Mouse (Mus musculus) lung, postnatal 25 days (tissue): ENCODE measurements around the gene Mrap.
A peak's percentile ranks its signal among the peaks of the same experiment; 100 is the strongest.

ENCODE experiments used
- DNase-seq: peaks from one replicate; pipeline ENCODE4 v3.0.0; 2022; ENCODE audit warnings: low spot score

Mrap gene

DNA sequence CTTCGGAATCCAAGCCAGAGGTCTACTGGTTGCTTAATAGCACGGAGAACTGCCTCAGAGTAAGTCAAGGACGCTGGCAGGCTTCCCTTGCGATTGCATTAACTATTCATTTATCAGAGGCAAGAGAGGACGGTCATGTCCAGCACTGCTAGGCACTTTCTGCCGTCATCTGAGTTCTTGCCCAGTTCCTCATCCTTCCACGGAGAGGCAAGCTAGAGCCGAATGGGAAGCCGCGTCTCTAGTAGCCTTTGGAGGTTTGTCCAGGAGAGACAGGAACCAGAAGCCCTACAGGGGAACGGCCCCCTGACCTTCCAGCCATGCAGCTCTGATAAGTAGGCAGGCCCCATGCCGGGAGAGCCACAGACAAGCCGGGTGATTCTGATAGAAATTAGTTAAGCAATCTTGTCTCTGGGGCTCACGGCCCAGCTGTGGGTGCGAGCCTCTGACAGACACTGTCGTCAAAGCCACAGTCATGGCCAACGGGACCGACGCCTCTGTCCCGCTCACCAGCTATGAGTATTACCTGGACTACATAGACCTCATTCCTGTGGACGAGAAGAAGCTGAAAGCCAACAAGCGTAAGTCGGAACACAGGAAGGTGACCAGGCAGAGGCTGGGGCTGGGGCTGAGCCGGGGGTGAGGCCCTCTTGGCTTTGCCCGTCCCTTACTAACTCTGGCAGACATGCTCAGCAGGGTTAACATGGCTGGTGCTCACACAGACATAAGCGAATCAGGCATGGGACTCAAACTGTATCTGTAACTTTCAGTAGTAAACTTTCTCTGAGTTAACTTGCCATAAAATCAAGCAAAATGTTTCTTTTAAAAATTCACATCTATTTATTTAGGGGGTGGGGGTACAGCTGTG, at the start of gene Mrap:
Gene Mrap (plus strand): TSS at position 116 of the 865 bp plus-strand sequence.
- peak; percentile 28 for DNase-seq

- DNase-seq = no peak
These were observed 45.2 kb upstream of the Mrap start for GRCm38 (mm10) chr16:90692704-90693385.

- DNase-seq = peak; percentile 41
These were observed 44.4 kb upstream of the Mrap start for GRCm38 (mm10) chr16:90693625-90694024.

DNA sequence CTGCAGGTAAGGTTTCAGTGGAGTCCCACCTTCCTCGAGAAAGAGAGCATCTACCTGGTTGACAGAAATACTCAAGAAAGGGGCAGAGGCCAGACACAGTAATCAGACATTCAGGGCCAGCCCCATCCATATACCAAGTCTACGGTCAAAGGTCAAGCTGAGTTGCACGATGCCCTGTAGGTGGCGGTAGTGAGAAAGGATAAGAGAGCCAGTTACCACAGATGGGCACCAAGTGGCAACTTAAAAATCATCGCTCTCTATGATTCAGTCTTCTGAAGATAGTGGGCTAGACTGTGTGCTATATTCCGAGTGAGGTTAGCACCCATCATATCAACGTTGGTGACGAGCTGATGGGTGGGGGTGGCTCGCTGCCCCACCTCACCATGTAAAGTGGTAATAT, 43.3 kb upstream of the Mrap start:
- peak; percentile 45 for DNase-seq

DNA sequence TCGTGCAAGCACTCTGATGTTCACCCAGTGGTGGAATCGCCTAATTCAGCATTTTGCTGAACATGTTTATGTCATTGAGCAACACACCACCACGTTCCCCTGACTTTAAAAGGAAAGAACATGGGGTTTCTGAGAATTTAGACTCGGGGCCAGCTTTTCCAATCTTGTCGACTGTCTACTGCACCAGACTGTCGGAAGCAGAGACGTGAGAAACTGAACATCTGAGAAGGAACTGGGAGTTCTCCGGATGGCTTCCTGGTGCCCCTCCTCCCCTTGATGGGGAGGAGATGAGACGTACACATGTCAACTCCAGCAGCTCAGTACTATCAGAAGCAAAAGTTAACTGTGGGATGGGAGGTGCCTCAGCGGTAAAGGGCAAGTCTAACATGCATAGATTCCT, 42.9 kb upstream of the Mrap start:
- peak; percentile 50 for DNase-seq

GRCm38 (mm10) chr16:90696306-90696705, 41.7 kb upstream of the Mrap start:
- no peak for DNase-seq

GRCm38 (mm10) chr16:90699390-90699789, 38.6 kb upstream of the Mrap start:
- no peak for DNase-seq

DNA sequence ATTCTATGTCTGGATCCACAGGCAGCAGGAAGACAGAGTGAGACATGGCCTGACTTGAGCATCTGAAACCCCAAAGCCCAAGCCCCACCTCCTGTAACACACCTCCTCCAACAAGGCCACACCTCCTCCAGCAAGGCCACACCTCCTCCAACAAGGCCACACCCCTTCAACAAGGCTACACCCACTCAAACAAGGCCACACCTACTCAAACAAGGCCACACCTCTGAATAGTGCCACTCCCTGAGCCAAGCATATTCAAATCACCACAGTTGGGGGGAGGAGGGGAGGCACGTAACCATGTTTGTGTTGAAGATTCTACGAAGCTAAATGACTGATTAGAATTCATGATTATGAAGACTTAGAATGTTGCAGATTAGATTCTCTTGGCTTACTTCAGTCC, 36.5 kb upstream of the Mrap start:
- DNase-seq = no peak

GRCm38 (mm10) chr16:90703646-90704045, 34.4 kb upstream of the Mrap start:
- peak; percentile 43 for DNase-seq

DNA sequence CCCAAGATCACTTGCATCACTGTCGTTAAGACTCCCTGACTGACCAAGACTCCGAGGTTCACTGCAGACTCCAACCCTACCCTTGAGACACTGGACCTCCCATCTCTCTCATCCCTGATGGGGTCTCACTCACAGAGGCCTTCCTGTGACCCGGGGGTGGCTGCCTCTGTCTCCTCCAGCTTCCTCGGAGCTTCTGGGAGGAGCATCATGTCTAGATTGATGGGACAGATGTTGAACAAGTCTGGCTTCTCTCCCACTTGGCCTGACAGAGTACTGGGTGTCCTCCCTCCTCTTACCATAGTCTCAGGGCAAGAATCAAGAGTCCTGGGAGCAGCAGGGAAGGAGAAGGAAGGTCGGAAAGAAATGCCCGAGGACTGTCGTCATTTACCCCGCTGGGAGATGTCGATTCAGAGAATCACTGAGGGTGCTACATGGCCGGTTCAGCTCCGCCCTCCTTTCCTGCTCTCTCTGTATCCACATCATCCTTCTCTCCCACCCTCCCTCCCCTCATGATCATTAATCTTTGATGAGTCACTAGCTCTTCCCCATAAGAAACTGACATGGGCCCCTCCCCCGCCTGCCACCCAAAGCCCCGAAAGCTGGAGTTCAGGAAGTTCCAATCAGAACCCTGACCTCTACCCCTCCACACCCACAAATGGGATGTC, 33.7 kb upstream of the Mrap start:
- DNase-seq = peak; percentile 36

DNA sequence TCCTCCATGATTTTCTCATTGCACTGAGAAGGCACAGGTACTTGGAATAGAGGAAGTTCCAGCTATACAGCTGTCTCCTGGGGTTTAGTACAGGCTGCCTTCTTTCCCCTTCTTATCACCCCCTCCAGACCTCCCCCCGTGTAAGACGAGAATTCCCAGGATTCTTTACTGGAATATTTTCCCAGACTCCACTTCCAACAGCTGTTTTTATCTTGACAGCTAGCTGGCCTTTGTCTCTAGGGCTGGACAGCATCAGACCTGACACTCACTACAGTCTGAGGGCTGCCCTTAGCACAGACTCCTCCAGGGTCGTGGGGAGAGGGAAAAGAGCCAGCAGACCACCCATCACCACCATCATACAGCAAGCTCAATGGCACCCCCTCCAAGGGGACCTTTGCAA, 31.7 kb upstream of the Mrap start:
- peak; percentile 24 for DNase-seq

DNA sequence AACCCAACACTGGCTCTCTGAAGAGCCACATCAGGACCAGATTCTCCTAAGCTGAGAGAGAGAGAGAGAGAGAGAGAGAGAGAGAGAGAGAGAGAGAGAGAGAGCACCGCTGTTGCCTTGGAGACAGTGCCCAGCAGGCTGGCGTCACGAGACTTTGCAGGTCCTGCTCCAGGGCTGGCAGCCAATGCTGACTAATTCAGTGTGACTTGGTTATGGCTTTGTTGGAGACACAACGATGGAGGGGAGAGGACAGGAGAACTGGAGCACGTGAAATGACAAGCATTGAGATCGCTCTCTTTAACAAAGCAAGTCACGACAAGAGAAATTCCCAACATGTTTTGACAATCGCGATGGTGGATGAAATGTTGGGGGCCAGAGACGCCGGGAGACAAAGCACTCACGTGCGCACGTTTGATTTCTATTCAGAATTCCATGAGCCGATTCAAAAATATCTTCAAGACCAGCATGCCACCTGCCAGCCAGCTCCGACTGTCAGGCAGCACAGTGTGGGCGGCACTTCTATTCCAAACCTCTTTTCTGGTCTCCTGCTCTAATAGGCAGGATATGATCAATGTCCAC, 28.2 kb upstream of the Mrap start:
- peak; percentile 43 for DNase-seq

DNA sequence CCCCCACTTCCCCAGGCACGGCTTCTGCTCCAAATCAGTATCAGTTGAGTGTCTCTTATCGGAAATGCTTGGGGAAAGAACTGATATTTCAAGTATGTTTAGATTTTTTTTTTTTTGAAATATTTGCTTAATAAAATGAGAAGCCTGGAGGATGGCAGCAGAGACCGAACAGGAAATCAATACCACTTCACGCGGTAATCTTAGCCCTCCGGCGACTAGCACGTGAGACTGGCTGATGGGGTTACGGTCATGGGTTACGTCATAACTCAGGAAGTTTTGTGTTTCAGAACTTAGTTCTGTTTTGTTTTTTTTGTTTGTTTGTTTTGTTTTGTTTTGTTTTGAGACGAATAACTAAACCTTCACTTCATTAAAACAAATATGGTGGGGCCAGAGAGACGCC, 27.7 kb upstream of the Mrap start:
- DNase-seq = no peak

DNA sequence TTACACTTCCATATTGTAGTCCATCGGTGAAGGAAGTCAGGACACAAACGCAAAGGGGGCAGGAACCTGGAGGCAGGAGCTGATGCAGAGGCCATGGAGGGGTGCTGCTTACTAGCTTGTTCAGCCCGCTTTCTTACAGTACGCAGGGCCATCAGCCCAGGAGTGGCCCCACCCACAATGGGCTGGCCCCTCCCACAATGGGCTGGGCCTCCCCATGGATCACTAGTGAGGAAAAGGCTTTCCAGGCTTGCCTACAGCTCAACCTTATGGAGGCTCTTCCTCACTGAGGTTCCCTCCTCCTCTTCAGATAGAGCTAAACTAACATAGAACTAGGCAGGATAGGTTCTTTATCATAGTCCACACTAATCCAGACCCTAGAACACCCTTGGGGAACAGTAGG, 14.0 kb upstream of the Mrap start:
- DNase-seq = no peak

GRCm38 (mm10) chr16:90726600-90727227, 11.3 kb upstream of the Mrap start:
- no peak for DNase-seq

DNA sequence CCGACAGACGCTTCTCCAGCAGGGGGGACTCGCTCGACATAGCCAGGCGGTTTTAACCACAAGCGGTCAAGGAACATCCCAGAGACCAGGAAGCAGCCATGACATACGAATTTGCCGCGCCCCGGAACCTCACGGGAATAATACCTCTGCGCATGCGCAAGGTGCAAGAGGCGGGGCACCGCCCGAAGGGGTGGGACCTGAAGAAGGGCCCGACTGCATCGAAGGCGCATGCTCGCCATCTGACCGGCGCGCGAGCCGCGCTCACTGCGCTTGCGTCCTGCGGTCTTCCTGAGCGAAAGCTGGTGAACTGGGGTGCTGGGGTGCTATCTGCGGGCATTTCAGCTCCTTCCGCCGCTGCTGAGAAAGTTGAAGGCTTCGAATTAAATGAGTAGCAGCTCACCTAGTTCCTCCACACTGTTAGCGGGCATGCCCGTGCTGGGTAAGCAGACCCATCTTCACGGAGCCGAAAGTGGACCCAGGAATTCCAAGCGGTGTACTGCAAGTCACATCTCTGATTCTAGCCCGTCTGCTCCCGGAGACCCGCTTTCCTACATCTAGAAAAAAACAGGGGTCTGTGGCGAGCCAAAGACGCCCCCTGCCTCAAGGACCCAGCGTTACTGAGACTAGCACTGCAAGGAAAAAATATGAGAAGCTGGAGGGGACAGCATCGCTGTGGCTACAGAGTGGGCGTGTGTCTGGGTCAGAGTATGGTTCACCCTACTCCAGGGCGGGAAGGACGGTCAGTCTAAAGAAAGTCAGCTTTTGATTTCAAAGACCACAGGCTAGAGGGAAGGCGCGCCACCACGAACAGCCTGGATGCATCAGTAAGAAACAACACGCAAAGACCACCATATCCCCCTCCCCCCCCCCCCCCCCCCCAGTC, 10.5 kb upstream of the Mrap start, which contains the start of gene Mis18a:
Gene Mis18a (minus strand): TSS at position 172 of the 883 bp plus-strand sequence.
- DNase-seq = peak; percentile 95

GRCm38 (mm10) chr16:90735611-90736010, 2.4 kb upstream of the Mrap start:
- DNase-seq = no peak

GRCm38 (mm10) chr16:90736672-90737270, 1.2 kb upstream of the Mrap start:
- no peak for DNase-seq

GRCm38 (mm10) chr16:90747143-90747542, 9.1 kb downstream of the Mrap start:
- DNase-seq = no peak

DNA sequence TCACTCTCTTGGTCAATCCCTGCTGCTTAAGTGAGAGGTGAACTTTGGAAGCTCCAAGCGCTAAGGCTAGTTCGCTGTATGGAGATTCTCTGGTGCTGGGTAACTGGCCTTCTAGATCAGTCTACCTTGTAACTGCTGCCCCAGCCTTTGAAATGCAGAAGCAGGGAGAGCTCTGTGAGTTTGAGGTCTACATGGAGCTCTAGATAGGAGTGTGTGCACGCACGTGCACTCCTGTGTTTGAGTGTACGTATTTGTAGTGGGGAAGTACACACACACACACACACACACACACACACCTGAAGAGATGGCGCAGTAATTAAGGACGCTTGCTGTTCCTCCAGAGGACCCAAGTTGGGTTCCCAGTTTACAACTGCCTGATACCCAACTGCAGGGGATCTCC, 10.2 kb downstream of the Mrap start:
- no peak for DNase-seq
